Mouse (Mus musculus): ENCODE results near the gene Mab21l1. TPM values are rescaled to one million over a fixed set of nuclear protein-coding genes. Genes with fewer than 3 reads are reported as not detected.

The Mab21l1 gene
- total RNA-seq, 2 experiments from 2014 or later: not detected

DNA sequence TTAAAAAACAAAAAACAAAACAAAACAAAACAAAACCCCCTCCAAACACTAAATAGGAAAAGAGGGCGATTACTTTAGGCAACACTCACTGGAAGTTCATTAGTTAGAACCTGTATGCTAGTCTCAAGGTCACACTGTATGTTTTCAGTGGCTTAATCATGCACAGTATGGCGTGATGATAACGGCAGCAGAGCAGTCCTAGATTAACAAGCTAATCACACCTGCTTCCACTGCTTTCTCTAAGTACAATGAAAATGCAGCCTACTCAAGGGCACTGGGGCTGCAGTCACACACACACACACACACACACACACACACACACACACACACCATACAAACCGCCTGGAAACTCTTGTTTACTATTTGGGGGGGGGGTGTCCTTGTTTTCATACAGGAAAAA lies 4.8 kb upstream of the Mab21l1 start:
- ATAC-seq (replicated peaks; ENCODE audit: low FRiP score, poor library complexity, severe bottlenecking): no peak

- no peak for ATAC-seq (replicated peaks; ENCODE audit: low FRiP score, poor library complexity, severe bottlenecking)
These were observed 3.3 kb upstream of the Mab21l1 start for GRCm38 (mm10) chr3:55778764-55779730.

DNA sequence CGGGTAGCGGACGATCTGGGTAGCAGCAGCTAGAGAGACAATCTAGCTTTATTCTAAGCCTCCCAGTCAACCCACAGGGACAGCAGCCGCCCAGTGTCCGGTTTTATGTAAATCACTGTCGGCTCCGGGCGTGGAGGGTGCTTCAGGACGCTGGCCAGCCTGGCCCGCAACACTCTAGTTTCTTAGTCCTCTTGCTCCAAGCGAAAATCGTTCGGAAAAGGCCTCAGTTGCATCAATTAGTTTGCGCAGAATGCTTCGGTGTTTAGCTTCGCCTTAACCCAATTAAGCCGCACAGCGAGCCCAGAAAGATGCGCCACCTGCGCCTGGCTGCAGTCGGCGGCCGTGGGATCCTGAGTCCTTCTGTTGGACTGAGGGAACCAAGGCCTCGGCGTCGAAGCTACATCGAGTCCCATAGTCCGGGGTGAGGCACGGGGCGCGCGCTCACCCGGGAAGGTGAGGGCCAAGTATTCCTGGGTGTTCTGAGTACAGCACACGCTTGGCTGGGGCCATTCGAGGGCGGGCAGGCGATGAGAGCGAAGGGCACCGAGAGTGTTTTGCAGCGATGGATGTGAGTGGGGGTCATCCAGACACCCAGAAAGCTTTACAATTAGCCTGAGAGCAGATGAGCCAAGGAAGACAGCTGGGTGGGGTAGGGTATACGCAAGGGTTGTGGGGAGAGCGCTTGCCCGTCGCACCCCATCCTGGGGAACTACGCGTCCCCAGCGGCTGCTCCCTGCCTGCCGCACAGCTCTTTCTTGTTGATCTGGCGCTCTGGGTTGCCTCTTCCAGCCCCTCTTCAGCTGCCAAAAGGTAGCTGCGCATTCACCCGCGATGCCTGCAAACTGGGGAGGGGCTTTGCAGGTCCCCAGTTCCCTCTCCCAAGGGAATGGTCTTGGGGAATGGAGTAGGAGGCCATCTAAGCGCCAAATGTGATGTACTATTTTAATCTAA lies 1.9 kb upstream of the Mab21l1 start:
- no peak for ATAC-seq (replicated peaks; ENCODE audit: low FRiP score, poor library complexity, severe bottlenecking)

DNA sequence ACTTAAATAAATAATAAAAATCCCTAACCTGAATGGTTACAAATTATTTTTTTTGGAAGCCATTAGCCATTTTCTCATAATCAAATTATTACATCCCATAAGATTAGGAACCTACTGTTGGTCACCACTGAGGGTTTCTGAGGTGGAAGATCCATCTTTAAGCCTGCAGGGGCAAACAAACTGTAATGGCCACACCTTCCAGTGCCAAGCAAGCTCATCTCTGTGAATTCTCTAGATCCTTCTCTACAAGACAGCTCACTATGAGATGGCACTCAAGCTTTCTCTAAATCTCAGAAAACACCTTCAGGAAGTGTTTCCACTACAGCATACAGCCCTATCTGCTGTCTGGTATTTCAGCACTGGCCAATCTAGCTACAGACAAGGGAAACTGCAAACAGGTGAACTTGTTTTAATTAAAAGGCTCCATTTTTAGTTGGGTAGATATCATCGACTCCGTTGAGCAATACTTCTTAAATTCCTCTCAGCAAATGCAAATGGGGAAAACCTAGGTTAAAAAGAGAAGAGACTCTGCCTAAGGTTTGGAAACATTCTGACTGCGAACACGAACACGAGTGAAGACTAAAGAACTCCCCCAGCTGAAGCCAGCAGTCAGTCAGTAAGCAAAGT lies 768 bp upstream of the Mab21l1 start:
- no peak for ATAC-seq (replicated peaks; ENCODE audit: low FRiP score, poor library complexity, severe bottlenecking)

DNA sequence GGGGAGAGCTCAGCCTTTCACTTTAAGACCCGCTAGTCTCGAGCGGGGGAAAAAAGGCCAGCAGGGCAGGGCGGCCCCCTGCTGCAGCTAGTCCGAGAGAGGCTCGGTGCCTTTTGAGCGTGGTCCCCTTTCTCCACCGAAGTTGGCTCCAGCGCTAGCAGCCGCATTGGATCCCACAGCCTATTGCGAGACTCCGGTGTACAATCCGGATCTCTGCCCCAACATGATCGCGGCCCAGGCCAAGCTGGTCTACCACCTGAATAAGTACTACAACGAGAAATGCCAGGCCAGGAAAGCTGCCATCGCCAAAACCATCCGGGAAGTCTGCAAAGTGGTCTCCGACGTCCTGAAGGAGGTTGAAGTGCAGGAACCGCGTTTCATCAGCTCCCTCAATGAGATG lies 461 bp downstream of the Mab21l1 start:
- no peak for ATAC-seq (replicated peaks; ENCODE audit: low FRiP score, poor library complexity, severe bottlenecking)

GRCm38 (mm10) chr3:55783171-55784081 lies 1.1 kb downstream of the Mab21l1 start:
- no peak for ATAC-seq (replicated peaks; ENCODE audit: low FRiP score, poor library complexity, severe bottlenecking)

DNA sequence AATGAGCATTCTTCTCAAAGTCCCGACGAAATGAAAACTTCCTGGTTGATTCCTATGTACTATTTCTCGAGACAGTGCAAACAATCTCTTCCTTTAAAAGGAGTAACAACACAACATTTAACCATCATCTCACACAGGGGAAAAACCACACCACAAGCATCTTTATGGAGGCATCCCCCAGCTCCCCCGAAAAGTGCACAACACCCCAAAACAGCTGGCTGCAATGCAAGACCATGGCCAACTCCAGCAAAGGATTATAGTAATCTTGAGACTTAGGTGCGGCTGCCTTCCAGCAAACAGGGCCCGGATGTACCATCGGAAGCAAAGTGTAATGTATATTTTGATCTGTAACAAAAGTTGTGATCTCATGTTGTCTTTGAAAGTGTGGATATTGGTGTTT lies 1.8 kb downstream of the Mab21l1 start:
- ATAC-seq (replicated peaks; ENCODE audit: low FRiP score, poor library complexity, severe bottlenecking): no peak

GRCm38 (mm10) chr3:55785266-55785980 lies 3.1 kb downstream of the Mab21l1 start:
- no peak for ATAC-seq (replicated peaks; ENCODE audit: low FRiP score, poor library complexity, severe bottlenecking)

- no peak for ATAC-seq (replicated peaks; ENCODE audit: low FRiP score, poor library complexity, severe bottlenecking)
These were observed 3.8 kb downstream of the Mab21l1 start for GRCm38 (mm10) chr3:55785981-55786725.

GRCm38 (mm10) chr3:55786835-55787486 lies 4.7 kb downstream of the Mab21l1 start:
- no peak for ATAC-seq (replicated peaks; ENCODE audit: low FRiP score, poor library complexity, severe bottlenecking)

DNA sequence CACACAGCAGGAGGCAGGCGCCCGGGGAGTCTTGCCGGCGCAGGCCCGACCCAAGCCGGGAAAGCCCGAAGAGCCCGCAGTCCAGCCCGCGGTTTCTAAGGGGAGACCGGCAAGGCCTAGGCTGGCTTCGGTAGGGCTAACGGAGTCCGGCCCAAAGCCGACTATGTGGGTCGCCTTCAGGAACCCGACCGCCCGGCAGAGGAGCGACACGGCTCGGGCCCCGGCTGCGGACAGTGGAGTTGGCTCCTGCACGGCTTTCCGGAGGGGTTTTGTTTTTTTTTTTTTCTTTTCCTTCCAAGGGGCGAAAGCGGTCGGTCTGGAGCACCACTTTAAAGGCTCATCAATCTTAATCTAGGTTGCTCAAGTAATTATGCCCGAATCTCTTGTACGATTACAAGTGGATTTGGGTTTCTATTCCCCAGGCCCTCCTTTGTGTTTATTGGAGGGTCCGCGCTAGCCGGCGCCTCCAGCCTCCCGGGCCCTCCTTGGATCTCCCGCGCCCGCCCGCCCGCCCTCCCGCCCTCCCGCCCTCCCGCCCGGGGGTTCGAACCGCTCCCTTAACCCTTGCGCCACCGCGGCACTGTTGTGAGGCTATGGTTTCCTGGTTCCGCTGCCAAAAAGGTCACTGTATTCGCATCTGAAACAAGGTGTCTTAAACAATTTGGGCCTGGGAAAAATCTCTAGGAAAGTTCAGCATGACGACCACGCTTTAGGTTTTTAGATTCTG lies 5.3 kb downstream of the Mab21l1 start:
- ATAC-seq (replicated peaks; ENCODE audit: low FRiP score, poor library complexity, severe bottlenecking): no peak

DNA sequence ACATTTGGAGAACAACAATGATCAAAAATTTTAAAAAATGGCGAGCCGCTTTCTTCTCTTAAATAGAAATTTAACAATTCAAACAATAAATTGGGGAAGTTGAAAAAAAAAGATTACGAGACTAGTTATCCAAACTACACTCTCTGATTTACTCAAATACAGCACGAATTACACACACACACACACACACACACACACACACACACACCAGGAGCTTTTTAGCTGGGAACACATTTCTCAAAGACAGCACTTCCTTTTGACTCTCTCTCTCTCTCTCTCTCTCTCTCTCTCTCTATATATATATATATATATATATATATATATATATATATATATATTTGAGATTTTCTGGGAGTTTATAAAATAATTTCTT lies 5.9 kb downstream of the Mab21l1 start:
- no peak for ATAC-seq (replicated peaks; ENCODE audit: low FRiP score, poor library complexity, severe bottlenecking)

GRCm38 (mm10) chr3:55788621-55789201 lies 6.4 kb downstream of the Mab21l1 start:
- no peak for ATAC-seq (replicated peaks; ENCODE audit: low FRiP score, poor library complexity, severe bottlenecking)

DNA sequence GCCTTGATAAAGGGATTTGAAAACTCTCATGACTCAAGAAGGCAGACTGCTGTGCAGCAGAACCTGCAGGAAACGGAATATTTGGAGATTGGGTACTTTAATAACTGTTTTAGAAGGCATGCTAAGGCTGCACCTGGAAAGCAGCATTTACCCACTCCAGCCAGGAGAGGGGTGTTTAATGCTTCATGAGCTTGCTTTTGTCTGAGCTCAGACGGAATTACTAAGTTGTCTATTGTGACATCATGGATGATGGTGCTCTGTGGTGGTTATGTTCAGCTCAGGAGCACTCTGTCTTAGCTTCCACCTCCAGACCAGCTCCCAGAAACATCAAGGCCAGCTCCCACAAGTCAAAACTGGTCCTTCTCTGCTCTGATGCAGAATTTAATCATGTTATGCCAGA lies 7.5 kb downstream of the Mab21l1 start:
- ATAC-seq (replicated peaks; ENCODE audit: low FRiP score, poor library complexity, severe bottlenecking): no peak

DNA sequence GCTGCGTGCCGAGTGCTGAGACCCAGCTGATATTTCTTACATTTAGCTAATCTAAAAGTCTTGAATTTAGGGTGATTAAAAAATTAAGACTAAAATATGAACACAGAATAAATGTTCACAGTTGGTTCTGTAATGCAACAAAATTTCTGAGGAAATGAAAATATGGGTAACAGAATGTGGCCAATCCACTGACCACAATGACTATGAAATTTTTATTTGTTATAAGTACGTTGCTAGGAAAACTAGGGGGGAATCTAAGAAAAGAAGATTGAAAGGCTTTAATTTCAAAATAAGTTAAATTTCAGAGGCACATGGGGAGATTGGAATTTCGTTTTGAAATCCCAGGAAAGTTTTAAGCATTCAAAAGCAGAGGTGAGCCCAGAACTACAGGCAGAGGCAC lies 8.3 kb downstream of the Mab21l1 start:
- ATAC-seq (replicated peaks; ENCODE audit: low FRiP score, poor library complexity, severe bottlenecking): no peak

DNA sequence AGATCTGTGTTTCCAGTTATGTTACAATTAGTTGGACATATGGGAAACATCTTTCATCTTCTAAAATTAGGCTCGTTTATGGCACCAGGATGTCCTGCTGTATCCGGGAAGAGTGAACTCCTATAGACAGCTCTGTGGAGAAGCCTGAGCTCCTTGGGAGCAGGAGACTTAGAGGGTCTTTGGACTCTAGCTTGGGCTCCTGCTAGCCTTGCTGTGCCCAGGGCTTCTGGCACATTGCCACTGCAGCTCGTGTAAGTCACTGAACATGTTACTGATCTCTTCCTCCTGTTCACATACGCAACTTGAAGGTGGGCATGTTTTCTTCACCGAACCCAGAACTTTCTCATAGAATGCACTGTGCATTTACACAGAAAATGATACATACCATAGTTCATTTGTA lies 9.9 kb downstream of the Mab21l1 start:
- ATAC-seq (replicated peaks; ENCODE audit: low FRiP score, poor library complexity, severe bottlenecking): no peak
